Mouse (Mus musculus) embryonic fibroblast, embryonic 13.5 days (primary cell): ENCODE data around the gene Panx2.

Source experiments
- CTCF ChIP-seq: IDR thresholded peaks from 2 replicates; pipeline ENCODE4 v1.5.1; 2011; ENCODE audit warnings: mild to moderate bottlenecking, control low read depth, low read length, moderate library complexity, borderline replicate concordance; ENCODE audit not compliant: insufficient read depth
- POLR2A ChIP-seq: IDR thresholded peaks from 2 replicates; pipeline ENCODE4 v1.6.1; 2011; ENCODE audit warnings: low read depth, mild to moderate bottlenecking, control low read depth, low read length, moderate library complexity

DNA sequence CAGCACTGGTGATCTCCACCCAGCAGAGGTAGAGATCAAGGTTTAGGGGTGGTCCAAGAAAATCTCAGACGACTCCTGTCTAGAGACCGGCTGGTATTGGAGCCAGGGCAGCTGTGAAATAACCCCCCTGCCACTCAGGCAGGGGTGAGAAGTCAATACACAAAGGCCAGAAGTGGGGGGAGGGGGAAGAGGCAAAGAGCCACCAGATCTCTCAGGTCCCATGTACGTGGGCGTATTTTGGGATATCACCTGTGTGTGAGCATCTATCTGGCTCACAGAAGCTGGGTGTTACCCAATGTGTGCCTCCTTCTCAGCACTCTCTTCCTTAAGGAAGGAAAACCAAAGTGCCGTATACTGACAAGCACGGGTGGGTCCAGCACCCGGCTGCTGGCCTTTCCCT, 3.5 kb downstream of the Panx2 start:
- TF ChIP-seq CTCF (no peak), POLR2A (no peak)
